Mouse (Mus musculus) midbrain, postnatal 0 days (tissue): ENCODE measurements around the gene Entpd2. TPM values are rescaled to one million over a fixed set of nuclear protein-coding genes. Genes with fewer than 3 reads are reported as not detected.

ENCODE experiments used
- ATAC-seq: fragments of 200-750 bp; cut with Nextera tagmentation; 2 replicates; pipeline ENCODE4 v1.8.0; 2017; ENCODE audit warnings: moderate number of reproducible peaks, mild to moderate bottlenecking, moderate TSS enrichment, moderate library complexity; ENCODE audit not compliant: low FRiP score
- DNase-seq: peaks from one replicate; pipeline ENCODE4 v3.0.0-alpha.2; 2015; ENCODE audit warnings: low spot score
- H3K27ac ChIP-seq: fragments of 300-500 bp; sonication (generic); 2 replicates; pipeline ENCODE4 v1.5.1; 2014; ENCODE audit warnings: low read depth, mild to moderate bottlenecking, low read length, mixed read lengths
- H3K27me3 ChIP-seq: fragments of 300-500 bp; sonication (generic); 2 replicates; pipeline ENCODE4 v1.6.1; 2014; ENCODE audit warnings: low read length, control low read depth, mixed read lengths; ENCODE audit not compliant: insufficient read depth
- H3K36me3 ChIP-seq: fragments of 300-500 bp; sonication (generic); 2 replicates; pipeline ENCODE4 v1.6.1; 2014; ENCODE audit warnings: low read length, control low read depth, mixed read lengths; ENCODE audit not compliant: insufficient read depth
- H3K4me1 ChIP-seq: fragments of 300-500 bp; sonication (generic); 2 replicates; pipeline ENCODE4 v1.6.1; 2014; ENCODE audit warnings: mild to moderate bottlenecking, control low read depth, antibody characterized with exemption, low read length, mixed read lengths; ENCODE audit not compliant: insufficient read depth
- H3K4me2 ChIP-seq: fragments of 300-500 bp; sonication (generic); 2 replicates; pipeline ENCODE4 v1.6.1; 2014; ENCODE audit warnings: low read depth, mild to moderate bottlenecking, low read length, mixed read lengths; ENCODE audit not compliant: poor library complexity, severe bottlenecking
- H3K4me3 ChIP-seq: fragments of 300-500 bp; sonication (generic); 2 replicates; pipeline ENCODE4 v1.5.1; 2014; ENCODE audit warnings: low read depth, mild to moderate bottlenecking, low read length, moderate library complexity
- H3K9ac ChIP-seq: fragments of 300-500 bp; sonication (generic); replicated peaks from 2 replicates; pipeline ENCODE4 v1.6.1; 2014; ENCODE audit warnings: mild to moderate bottlenecking, low read length, moderate library complexity, mixed read lengths; ENCODE audit not compliant: poor library complexity, severe bottlenecking
- H3K9me3 ChIP-seq: fragments of 300-500 bp; sonication (generic); 2 replicates; pipeline ENCODE4 v1.6.1; 2016; ENCODE audit warnings: low read length, control low read depth
- CTCF ChIP-seq: IDR thresholded peaks from 2 replicates; pipeline ENCODE4 v1.5.1; 2016; ENCODE audit warnings: antibody characterized with exemption, mild to moderate bottlenecking
- WGBS: fragments of 180-500 bp; shearing (Covaris S2); extraction: QIAGEN DNeasy Blood & Tissue Kit; methylation state at CpG from one replicate; pipeline ENCODE4 v1.1.7; 2014; 5-methylcytosine and 5-hydroxymethylcytosine counted together
- polyA plus RNA-seq: library from polyadenylated mRNA; unstranded; fragments of >200 nt; fragmentation: Nextera tagmentation; extraction: Ambion mirVana; gene quantifications from 2 replicates; pipeline ENCODE4 v1.2.1, GENCODE M21; 2015
- total RNA-seq: library from RNA; depleted of rRNA; stranded (reverse); fragments of >200 nt; gene quantifications from 2 replicates; pipeline ENCODE4 v1.2.3, GENCODE M21; 2014

Gene Entpd2
- total and polyA plus RNA-seq, 2 experiments from 2014 or later = 4.4 to 10.6 TPM

GRCm38 (mm10) chr2:25397010-25397409 lies 1.3 kb downstream of the Entpd2 start:
- Histone ChIP-seq H3K27ac (no peak overlapping the region), H3K9ac (no peak overlapping the region), H3K9me3 (no peaks in the 10 kb centered on the region), H3K4me2 (no peak overlapping the region), H3K4me1 (peaks cover 13% of the 10 kb centered on the region; the same call in 1 of the 2 replicates), H3K27me3 (peaks cover 40% of the 10 kb centered on the region), H3K4me3 (no peak overlapping the region), H3K36me3 (no peaks in the 10 kb centered on the region)
- ATAC-seq = no peak
- no peak for TF ChIP-seq CTCF
- WGBS = 60% methylated on average over 1 of the region's 1 CpGs
- DNase-seq = no peak

- Histone ChIP-seq H3K9me3 (no peaks in the 10 kb centered on the region), H3K9ac (no peak overlapping the region), H3K36me3 (no peaks in the 10 kb centered on the region), H3K4me1 (peaks cover 13% of the 10 kb centered on the region; the same call in 1 of the 2 replicates), H3K4me2 (no peak overlapping the region), H3K27me3 (peaks cover 40% of the 10 kb centered on the region), H3K27ac (no peak overlapping the region), H3K4me3 (no peak overlapping the region)
- WGBS = 92% methylated on average over 7 of the region's 7 CpGs
- no peak for TF ChIP-seq CTCF
- ATAC-seq (no peak), DNase-seq (no peak)
Measured at GRCm38 (mm10) chr2:25398065-25398464, 2.4 kb downstream of the Entpd2 start.

- no peak for TF ChIP-seq CTCF
- Histone ChIP-seq H3K4me1 (peaks cover 15% of the 10 kb centered on the region), H3K9me3 (no peaks in the 10 kb centered on the region), H3K4me2 (no peak within 1 kb of the TSS), H3K36me3 (no peaks in the 10 kb centered on the region), H3K27me3 (peaks cover 40% of the 10 kb centered on the region), H3K4me3 (no peak within 1 kb of the TSS), H3K27ac (no peak within 1 kb of the TSS), H3K9ac (no peak within 1 kb of the TSS)
- DNase-seq = no peak
- ATAC-seq = no peak
- WGBS = 77% methylated on average over 8 of the region's 8 CpGs
Measured at GRCm38 (mm10) chr2:25399051-25399450, 3.4 kb downstream of the Entpd2 start, which contains the start of gene Npdc1. Gene Npdc1 (plus strand): TSS chr2:25399351.

- Histone ChIP-seq H3K4me1 (peaks cover 20% of the 10 kb centered on the region), H3K9ac (no peak overlapping the region), H3K27me3 (peaks cover 32% of the 10 kb centered on the region), H3K36me3 (no peaks in the 10 kb centered on the region), H3K4me3 (peak overlapping the region; percentile 26), H3K4me2 (peak overlapping the region; percentile 56), H3K9me3 (no peaks in the 10 kb centered on the region), H3K27ac (no peak overlapping the region)
- ATAC-seq (no peak), DNase-seq (no peak)
- WGBS = 21% methylated on average over 16 of the region's 16 CpGs
- TF ChIP-seq CTCF = no peak
Measured at GRCm38 (mm10) chr2:25400291-25400690, 4.6 kb downstream of the Entpd2 start.

- DNase-seq (peak; percentile 68), ATAC-seq (no peak)
- Histone ChIP-seq H3K36me3 (no peaks in the 10 kb centered on the region), H3K4me3 (peak overlapping the region; percentile 26), H3K27me3 (peaks cover 29% of the 10 kb centered on the region), H3K9me3 (no peaks in the 10 kb centered on the region), H3K27ac (no peak overlapping the region), H3K4me2 (peak overlapping the region; percentile 56), H3K4me1 (peaks cover 18% of the 10 kb centered on the region), H3K9ac (no peak overlapping the region)
- peak; percentile 78 for TF ChIP-seq CTCF
- 2% methylated on average over 17 of the region's 17 CpGs for WGBS
Measured at GRCm38 (mm10) chr2:25400764-25401163, 5.1 kb downstream of the Entpd2 start.

- peak overlapping the region; percentile 63 for H3K4me2 ChIP-seq
- peak; percentile 84 for TF ChIP-seq CTCF
- peaks cover 16% of the 10 kb centered on the region for H3K27me3 ChIP-seq
- H3K9me3 ChIP-seq = no peaks in the 10 kb centered on the region
- H3K4me3 ChIP-seq = peak overlapping the region; percentile 99
- peak; percentile 61 for ATAC-seq
- H3K36me3 ChIP-seq = peaks cover 5% of the 10 kb centered on the region
- H3K9ac ChIP-seq = peak overlapping the region; percentile 100
- H3K4me1 ChIP-seq = peaks cover 12% of the 10 kb centered on the region
- 0% methylated on average over 13 of the region's 13 CpGs for WGBS
- H3K27ac ChIP-seq = peak overlapping the region; percentile 92
- peak; percentile 89 for DNase-seq
Measured at GRCm38 (mm10) chr2:25402377-25402971, 6.8 kb downstream of the Entpd2 start.
